Mouse (Mus musculus) heart, embryonic 12.5 days (tissue): ENCODE results near the gene Lpar6. TPM values are rescaled to one million over a fixed set of nuclear protein-coding genes. Genes with fewer than 3 reads are reported as not detected.

Source experiments
- ATAC-seq: fragments of 200-750 bp; cut with Nextera tagmentation; 2 replicates; pipeline ENCODE4 v1.8.0; 2017; ENCODE audit warnings: moderate TSS enrichment, moderate library complexity; ENCODE audit not compliant: insufficient number of reproducible peaks, low FRiP score
- H3K27ac ChIP-seq: fragments of 300-500 bp; sonication (generic); 2 replicates; pipeline ENCODE4 v1.5.1; 2016; ENCODE audit warnings: mild to moderate bottlenecking, moderate library complexity; ENCODE audit not compliant: poor library complexity, severe bottlenecking
- H3K27me3 ChIP-seq: fragments of 300-500 bp; sonication (generic); replicated peaks from 2 replicates; pipeline ENCODE4 v1.6.1; 2016; ENCODE audit warnings: mild to moderate bottlenecking, moderate library complexity
- H3K36me3 ChIP-seq: fragments of 300-500 bp; sonication (generic); 2 replicates; pipeline ENCODE4 v1.6.1; 2016; ENCODE audit warnings: mild to moderate bottlenecking, moderate library complexity
- H3K4me1 ChIP-seq: fragments of 300-500 bp; sonication (generic); replicated peaks from 2 replicates; pipeline ENCODE4 v1.6.1; 2016; ENCODE audit warnings: mild to moderate bottlenecking
- H3K4me2 ChIP-seq: fragments of 300-500 bp; sonication (generic); 2 replicates; pipeline ENCODE4 v1.6.1; 2016; ENCODE audit warnings: mild to moderate bottlenecking, moderate library complexity
- H3K4me3 ChIP-seq: fragments of 300-500 bp; sonication (generic); 2 replicates; pipeline ENCODE4 v1.5.1; 2016; ENCODE audit warnings: mild to moderate bottlenecking
- H3K9ac ChIP-seq: fragments of 300-500 bp; sonication (generic); 2 replicates; pipeline ENCODE4 v1.6.1; 2016; ENCODE audit warnings: mild to moderate bottlenecking, moderate library complexity
- H3K9me3 ChIP-seq: fragments of 300-500 bp; sonication (generic); replicated peaks from 2 replicates; pipeline ENCODE4 v1.6.1; 2016; ENCODE audit warnings: mild to moderate bottlenecking, moderate library complexity
- WGBS: fragments of 180-500 bp; shearing (Covaris S2); methylation state at CpG from one replicate; pipeline ENCODE4 v1.1.7; 2016; 5-methylcytosine and 5-hydroxymethylcytosine counted together
- polyA plus RNA-seq: library from polyadenylated mRNA; unstranded; fragments of >200 nt; fragmentation: Nextera tagmentation; extraction: Ambion mirVana; gene quantifications from 2 replicates; pipeline ENCODE4 v1.2.1, GENCODE M21; 2016

Lpar6 gene
- polyA plus RNA-seq, 1 experiment from 2014 or later = 8.1 TPM

GRCm38 (mm10) chr14:73231286-73231982 lies 6.3 kb upstream of the Lpar6 start:
- Histone ChIP-seq H3K4me2 (no peak overlapping the region), H3K9ac (no peak overlapping the region), H3K9me3 (0 out of 2 replicates have a peak, but pooled peaks cover 2% of the 10 kb centered on the region), H3K36me3 (no peaks in the 10 kb centered on the region; the same call in 1 of the 2 replicates), H3K27ac (no peak overlapping the region), H3K4me3 (no peak overlapping the region), H3K27me3 (no peaks in the 10 kb centered on the region), H3K4me1 (peaks cover 22% of the 10 kb centered on the region)
- WGBS = 47% methylated on average over 5 of the region's 5 CpGs
- ATAC-seq = no peak

- Histone ChIP-seq H3K4me2 (peak overlapping the region; percentile 21), H3K27ac (peak overlapping the region; percentile 83), H3K9ac (peak overlapping the region; percentile 1; the same call in 1 of the 2 replicates), H3K4me3 (no peak overlapping the region), H3K36me3 (no peaks in the 10 kb centered on the region; the same call in 1 of the 2 replicates), H3K9me3 (0 out of 2 replicates have a peak, but pooled peaks cover 2% of the 10 kb centered on the region), H3K4me1 (peaks cover 18% of the 10 kb centered on the region), H3K27me3 (no peaks in the 10 kb centered on the region)
- no peak for ATAC-seq
- WGBS = 3% methylated on average over 2 of the region's 2 CpGs
Measured at GRCm38 (mm10) chr14:73234468-73235031, 3.1 kb upstream of the Lpar6 start.

- H3K36me3 ChIP-seq = 0 out of 2 replicates have a peak, but pooled peaks cover 2% of the 10 kb centered on the region
- H3K4me2 ChIP-seq = peak overlapping the region; percentile 65
- no peaks in the 10 kb centered on the region for H3K9me3 ChIP-seq
- peaks cover 16% of the 10 kb centered on the region for H3K4me1 ChIP-seq
- ATAC-seq = peak; percentile 79
- peak overlapping the region; percentile 62 for H3K4me3 ChIP-seq
- peak overlapping the region; percentile 91 for H3K27ac ChIP-seq
- H3K9ac ChIP-seq = peak overlapping the region; percentile 82
- no peaks in the 10 kb centered on the region for H3K27me3 ChIP-seq
- WGBS = under 1% methylated on average over 20 of the region's 20 CpGs
Measured at GRCm38 (mm10) chr14:73238498-73239250, 979 bp downstream of the Lpar6 start.

GRCm38 (mm10) chr14:73239291-73239690 lies 1.6 kb downstream of the Lpar6 start:
- no peak for ATAC-seq

GRCm38 (mm10) chr14:73239857-73240256 lies 2.2 kb downstream of the Lpar6 start:
- Histone ChIP-seq H3K27ac (no peak overlapping the region), H3K4me1 (peaks cover 15% of the 10 kb centered on the region), H3K4me2 (no peak overlapping the region), H3K4me3 (no peak overlapping the region), H3K36me3 (0 out of 2 replicates have a peak, but pooled peaks cover 2% of the 10 kb centered on the region), H3K9ac (no peak overlapping the region), H3K9me3 (no peaks in the 10 kb centered on the region), H3K27me3 (no peaks in the 10 kb centered on the region)
- 48% methylated on average over 3 of the region's 3 CpGs for WGBS
- ATAC-seq = no peak

More at GRCm38 (mm10) chr14:73239291-73239690, 1.6 kb downstream of the Lpar6 start:
- H3K4me3 ChIP-seq = peak overlapping the region; percentile 62
- H3K27ac ChIP-seq = peak overlapping the region; percentile 91
- no peaks in the 10 kb centered on the region for H3K27me3 ChIP-seq
- peak overlapping the region; percentile 65 for H3K4me2 ChIP-seq
- H3K36me3 ChIP-seq = 0 out of 2 replicates have a peak, but pooled peaks cover 2% of the 10 kb centered on the region
- H3K4me1 ChIP-seq = peaks cover 18% of the 10 kb centered on the region
- H3K9ac ChIP-seq = peak overlapping the region; percentile 82
- WGBS = 1% methylated on average over 6 of the region's 6 CpGs
- H3K9me3 ChIP-seq = no peaks in the 10 kb centered on the region

GRCm38 (mm10) chr14:73244061-73244597 lies 6.4 kb downstream of the Lpar6 start:
- no peak overlapping the region for H3K4me3 ChIP-seq
- no peak for ATAC-seq
- 85% methylated on average over 2 of the region's 2 CpGs for WGBS

GRCm38 (mm10) chr14:73250056-73250455 lies 12.4 kb downstream of the Lpar6 start:
- H3K4me1 ChIP-seq = 0 out of 2 replicates have a peak, but pooled peaks cover 5% of the 10 kb centered on the region
- WGBS = 89% methylated on average over 2 of the region's 2 CpGs
- H3K4me3 ChIP-seq = no peak overlapping the region
- H3K9ac ChIP-seq = no peak overlapping the region
- H3K36me3 ChIP-seq = no peaks in the 10 kb centered on the region
- no peak overlapping the region for H3K4me2 ChIP-seq
- H3K27me3 ChIP-seq = no peaks in the 10 kb centered on the region
- no peak overlapping the region for H3K27ac ChIP-seq
- no peak for ATAC-seq
- H3K9me3 ChIP-seq = no peaks in the 10 kb centered on the region

More at GRCm38 (mm10) chr14:73244061-73244597, 6.4 kb downstream of the Lpar6 start:
- H3K4me1 ChIP-seq = peaks cover 13% of the 10 kb centered on the region; the same call in 1 of the 2 replicates
- H3K4me2 ChIP-seq = no peak overlapping the region
- no peak overlapping the region for H3K9ac ChIP-seq
- H3K9me3 ChIP-seq = no peaks in the 10 kb centered on the region
- 0 out of 2 replicates have a peak, but pooled peaks cover 2% of the 10 kb centered on the region for H3K36me3 ChIP-seq
- no peak overlapping the region for H3K27ac ChIP-seq
- no peaks in the 10 kb centered on the region for H3K27me3 ChIP-seq

- 0 out of 2 replicates have a peak, but pooled peaks cover 5% of the 10 kb centered on the region for H3K4me1 ChIP-seq
- H3K36me3 ChIP-seq = no peaks in the 10 kb centered on the region
- no peak overlapping the region for H3K9ac ChIP-seq
- 87% methylated on average over 2 of the region's 2 CpGs for WGBS
- ATAC-seq = no peak
- H3K27ac ChIP-seq = no peak overlapping the region
- H3K27me3 ChIP-seq = no peaks in the 10 kb centered on the region
- no peak overlapping the region for H3K4me2 ChIP-seq
- no peaks in the 10 kb centered on the region for H3K9me3 ChIP-seq
- H3K4me3 ChIP-seq = no peak overlapping the region
Measured at GRCm38 (mm10) chr14:73252276-73252675, 14.6 kb downstream of the Lpar6 start.

- Histone ChIP-seq H3K9me3 (no peaks in the 10 kb centered on the region), H3K27ac (no peak overlapping the region), H3K4me2 (no peak overlapping the region), H3K9ac (no peak overlapping the region), H3K4me1 (0 out of 2 replicates have a peak, but pooled peaks cover 2% of the 10 kb centered on the region), H3K36me3 (no peaks in the 10 kb centered on the region), H3K4me3 (no peak overlapping the region), H3K27me3 (no peaks in the 10 kb centered on the region)
- no peak for ATAC-seq
- WGBS = 64% methylated on average over 6 of the region's 6 CpGs
Measured at GRCm38 (mm10) chr14:73253453-73254251, 16.0 kb downstream of the Lpar6 start.

GRCm38 (mm10) chr14:73254412-73254811 lies 16.7 kb downstream of the Lpar6 start:
- H3K4me2 ChIP-seq = no peak overlapping the region
- H3K4me1 ChIP-seq = 0 out of 2 replicates have a peak, but pooled peaks cover 2% of the 10 kb centered on the region
- H3K9me3 ChIP-seq = no peaks in the 10 kb centered on the region
- no peak for ATAC-seq
- no peaks in the 10 kb centered on the region for H3K36me3 ChIP-seq
- no peak overlapping the region for H3K4me3 ChIP-seq
- H3K9ac ChIP-seq = no peak overlapping the region
- WGBS = 68% methylated on average over 4 of the region's 4 CpGs
- H3K27ac ChIP-seq = no peak overlapping the region
- H3K27me3 ChIP-seq = no peaks in the 10 kb centered on the region
